Mouse (Mus musculus): Measurements from ENCODE around the gene Fat3. TPM values are rescaled to one million over a fixed set of nuclear protein-coding genes. Genes with fewer than 3 reads are reported as not detected.

Gene Fat3
- polyA plus RNA-seq, 1 experiment from 2014 or later: 0.77 TPM

DNA sequence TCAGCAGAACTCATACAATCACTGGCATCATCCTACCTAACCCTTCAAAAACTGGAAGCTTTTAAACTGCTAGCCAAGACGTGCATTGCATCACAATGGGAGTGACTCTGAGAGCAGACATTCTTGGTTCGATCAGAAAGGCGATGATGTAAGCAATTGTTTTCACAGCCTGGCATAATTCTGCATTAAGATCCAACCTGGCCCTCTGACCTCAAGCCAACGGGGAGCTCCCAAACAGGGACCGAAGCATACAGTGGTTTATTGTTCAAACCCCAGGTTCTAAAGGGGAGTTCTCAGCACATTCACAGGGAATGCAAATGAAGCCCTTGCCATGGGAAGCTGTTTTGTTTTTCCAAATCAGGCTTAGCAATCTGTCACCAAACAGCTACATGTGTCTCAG lies 63.3 kb downstream of the Fat3 start:
- Histone ChIP-seq H3K36me3 (no peaks in the 10 kb centered on the region), H3K9me3 (replicated peaks) (no peaks in the 10 kb centered on the region), H3K9ac (no peak overlapping the region), H3K4me3 (no peak overlapping the region), H3K4me1 (replicated peaks) (peaks cover 26% of the 10 kb centered on the region), H3K27ac (no peak overlapping the region), H3K27me3 (no peaks in the 10 kb centered on the region), H3K4me2 (no peak overlapping the region)
- no peak for ATAC-seq (replicated peaks; ENCODE audit: insufficient number of reproducible peaks, insufficient read depth, low FRiP score, low read depth)
- WGBS: 58% methylated on average over 5 of the region's 5 CpGs

GRCm38 (mm10) chr9:16428589-16428988 lies 72.5 kb downstream of the Fat3 start:
- ATAC-seq (replicated peaks; ENCODE audit: insufficient number of reproducible peaks, insufficient read depth, low FRiP score, low read depth): no peak
- Histone ChIP-seq H3K4me2 (no peak overlapping the region), H3K4me3 (no peak overlapping the region), H3K9ac (no peak overlapping the region), H3K9me3 (replicated peaks) (no peaks in the 10 kb centered on the region), H3K27me3 (no peaks in the 10 kb centered on the region), H3K36me3 (no peaks in the 10 kb centered on the region), H3K4me1 (replicated peaks) (no peaks in the 10 kb centered on the region), H3K27ac (no peak overlapping the region)
- WGBS: 71% methylated on average over 5 of the region's 5 CpGs

GRCm38 (mm10) chr9:16422707-16423106 lies 78.4 kb downstream of the Fat3 start:
- Histone ChIP-seq H3K36me3 (no peaks in the 10 kb centered on the region), H3K9ac (no peak overlapping the region), H3K27me3 (no peaks in the 10 kb centered on the region), H3K4me2 (no peak overlapping the region), H3K27ac (no peak overlapping the region), H3K9me3 (replicated peaks) (no peaks in the 10 kb centered on the region), H3K4me1 (replicated peaks) (no peaks in the 10 kb centered on the region), H3K4me3 (no peak overlapping the region)
- no peak for ATAC-seq (replicated peaks; ENCODE audit: insufficient number of reproducible peaks, insufficient read depth, low FRiP score, low read depth)
- WGBS: 63% methylated on average over 2 of the region's 2 CpGs

DNA sequence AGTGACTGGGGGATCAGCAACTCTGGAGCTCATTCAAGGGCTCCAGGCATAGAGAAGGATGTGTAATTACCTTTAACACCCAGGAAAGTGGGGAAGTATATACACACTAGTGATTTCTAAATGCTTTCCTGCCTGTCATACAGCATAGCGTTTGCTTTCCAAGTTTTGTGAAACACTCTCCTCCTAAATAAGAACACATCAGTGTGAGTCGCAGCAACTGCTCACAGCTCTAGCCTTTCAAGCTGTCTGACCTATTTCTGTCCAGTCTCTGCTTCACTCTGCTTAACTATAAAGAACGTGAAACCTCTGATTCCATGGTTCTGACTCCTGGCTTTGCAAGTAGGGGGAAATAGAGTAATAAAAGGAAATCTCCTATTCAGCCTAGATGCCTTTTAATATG lies 98.3 kb downstream of the Fat3 start:
- H3K27me3 ChIP-seq: no peaks in the 10 kb centered on the region
- ATAC-seq (replicated peaks; ENCODE audit: insufficient number of reproducible peaks, insufficient read depth, low FRiP score, low read depth): no peak
- H3K4me1 ChIP-seq (replicated peaks): no peaks in the 10 kb centered on the region; the same call in 1 of the 2 replicates
- no peaks in the 10 kb centered on the region for H3K36me3 ChIP-seq
- H3K4me2 ChIP-seq: no peak overlapping the region
- no peak overlapping the region for H3K9ac ChIP-seq
- WGBS: 70% methylated on average over 3 of the region's 3 CpGs
- no peak overlapping the region for H3K4me3 ChIP-seq
- H3K27ac ChIP-seq: no peak overlapping the region
- H3K9me3 ChIP-seq (replicated peaks): no peaks in the 10 kb centered on the region

DNA sequence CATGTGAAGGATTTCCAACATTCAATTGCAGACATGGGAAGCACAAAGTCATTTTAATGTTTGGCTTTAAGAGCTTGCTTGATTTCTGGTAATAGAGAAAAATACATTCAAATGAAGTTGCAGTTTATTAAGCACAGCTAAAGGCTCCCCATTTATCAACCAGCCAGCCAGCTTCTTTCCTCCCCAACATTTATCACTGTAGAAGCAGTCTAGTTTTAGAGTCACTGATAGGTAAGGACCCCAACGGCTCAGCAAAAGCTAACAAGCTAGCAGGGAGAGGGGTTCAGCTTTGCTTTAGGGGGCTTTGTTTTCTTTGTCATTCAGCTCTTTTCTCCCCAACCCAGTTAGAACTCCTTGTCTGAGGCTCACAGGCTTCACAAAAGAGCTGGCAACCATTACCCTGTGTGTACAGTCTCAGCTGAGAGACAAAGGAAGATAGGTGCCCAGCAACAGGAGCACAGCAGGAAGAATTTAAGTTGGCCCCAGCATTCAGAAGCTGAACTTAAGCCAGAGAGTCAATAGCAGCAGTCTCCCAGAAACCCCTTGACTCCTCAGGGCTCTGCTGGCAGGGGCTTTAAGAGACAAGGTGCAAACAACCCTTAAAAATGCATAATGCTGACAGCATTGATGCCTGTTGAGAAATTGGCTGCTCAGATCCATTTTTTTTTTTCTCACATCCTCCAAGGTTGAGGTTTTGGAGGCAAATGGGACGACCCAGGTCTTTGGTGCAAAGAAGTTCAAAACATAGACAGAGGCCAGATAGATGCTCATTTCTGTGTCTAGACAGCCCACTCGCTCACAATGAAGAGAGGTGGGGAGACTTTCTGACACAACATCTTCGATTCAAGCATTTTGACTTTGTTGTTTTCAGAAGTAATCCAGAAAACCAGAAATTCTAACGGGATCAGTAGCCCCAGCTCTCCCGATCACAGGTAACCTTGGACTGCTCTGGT lies 102.1 kb downstream of the Fat3 start:
- no peak overlapping the region for H3K4me3 ChIP-seq
- H3K27ac ChIP-seq: no peak overlapping the region
- no peaks in the 10 kb centered on the region for H3K36me3 ChIP-seq
- no peaks in the 10 kb centered on the region for H3K27me3 ChIP-seq
- no peaks in the 10 kb centered on the region for H3K9me3 ChIP-seq (replicated peaks)
- ATAC-seq (replicated peaks; ENCODE audit: insufficient number of reproducible peaks, insufficient read depth, low FRiP score, low read depth): no peak
- H3K4me2 ChIP-seq: no peak overlapping the region
- no peak overlapping the region for H3K9ac ChIP-seq
- no peaks in the 10 kb centered on the region; the same call in 1 of the 2 replicates for H3K4me1 ChIP-seq (replicated peaks)
- WGBS: 70% methylated on average over 6 of the region's 6 CpGs

GRCm38 (mm10) chr9:16389141-16389540 lies 111.9 kb downstream of the Fat3 start:
- no peak for ATAC-seq (replicated peaks; ENCODE audit: insufficient number of reproducible peaks, insufficient read depth, low FRiP score, low read depth)
- 57% methylated on average over 4 of the region's 4 CpGs for WGBS
- Histone ChIP-seq H3K36me3 (no peaks in the 10 kb centered on the region), H3K27ac (no peak overlapping the region), H3K4me2 (no peak overlapping the region), H3K4me1 (replicated peaks) (no peaks in the 10 kb centered on the region), H3K27me3 (no peaks in the 10 kb centered on the region), H3K4me3 (no peak overlapping the region), H3K9me3 (replicated peaks) (no peaks in the 10 kb centered on the region), H3K9ac (no peak overlapping the region)

GRCm38 (mm10) chr9:16387527-16387926 lies 113.6 kb downstream of the Fat3 start:
- no peaks in the 10 kb centered on the region for H3K27me3 ChIP-seq
- no peak overlapping the region for H3K4me2 ChIP-seq
- no peaks in the 10 kb centered on the region for H3K36me3 ChIP-seq
- H3K9ac ChIP-seq: no peak overlapping the region
- no peak overlapping the region for H3K27ac ChIP-seq
- no peak for ATAC-seq (replicated peaks; ENCODE audit: insufficient number of reproducible peaks, insufficient read depth, low FRiP score, low read depth)
- no peaks in the 10 kb centered on the region for H3K4me1 ChIP-seq (replicated peaks)
- H3K9me3 ChIP-seq (replicated peaks): no peaks in the 10 kb centered on the region
- no peak overlapping the region for H3K4me3 ChIP-seq

DNA sequence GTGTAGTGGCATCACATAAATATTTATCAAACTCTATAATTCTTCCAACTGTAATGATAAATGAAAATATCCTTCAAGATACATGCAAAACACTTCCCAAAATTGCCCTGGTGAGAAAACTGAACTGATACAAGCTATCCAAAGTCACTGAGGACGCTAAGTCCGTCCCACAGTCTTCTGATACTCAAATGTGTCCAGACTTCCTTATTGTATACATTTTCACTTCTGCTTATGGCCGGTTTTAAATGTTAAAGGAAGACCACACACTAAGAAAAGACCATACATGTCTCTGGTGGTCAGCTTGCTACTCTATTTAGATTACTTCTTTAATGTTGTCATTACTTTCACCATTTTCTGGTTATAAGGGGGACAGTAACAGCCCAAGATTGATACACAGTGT lies 137.4 kb downstream of the Fat3 start:
- Histone ChIP-seq H3K27ac (no peak overlapping the region), H3K9me3 (replicated peaks) (no peaks in the 10 kb centered on the region), H3K4me3 (no peak overlapping the region), H3K4me2 (no peak overlapping the region), H3K36me3 (no peaks in the 10 kb centered on the region), H3K9ac (no peak overlapping the region), H3K4me1 (replicated peaks) (no peaks in the 10 kb centered on the region), H3K27me3 (no peaks in the 10 kb centered on the region)
- no peak for ATAC-seq (replicated peaks; ENCODE audit: insufficient number of reproducible peaks, insufficient read depth, low FRiP score, low read depth)
- WGBS: 68% methylated on average over 3 of the region's 3 CpGs

- H3K4me3 ChIP-seq: no peak overlapping the region
- WGBS: 26% methylated on average over 5 of the region's 5 CpGs
Measured at GRCm38 (mm10) chr9:16361811-16362210, 139.3 kb downstream of the Fat3 start.

DNA sequence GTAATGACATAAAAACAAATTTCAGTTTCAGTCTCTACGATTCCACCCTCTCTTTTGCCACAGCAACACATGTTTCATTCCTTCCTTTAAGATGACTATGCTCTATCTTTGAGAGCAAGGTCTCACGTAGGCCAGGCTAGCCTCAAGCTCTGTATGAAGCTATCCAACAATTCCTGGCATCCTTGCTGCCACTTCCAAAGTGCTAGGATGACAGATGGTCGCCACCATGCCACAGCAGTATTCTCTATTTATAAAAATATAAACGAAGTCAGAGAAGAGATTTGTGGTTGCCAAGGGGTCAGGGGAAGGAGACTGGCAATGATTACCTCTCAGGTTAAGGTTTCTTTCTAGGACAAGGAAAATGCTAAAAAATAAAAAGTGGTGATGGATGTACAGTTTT lies 144.4 kb downstream of the Fat3 start:
- Histone ChIP-seq H3K9ac (no peak overlapping the region), H3K4me2 (no peak overlapping the region), H3K27me3 (no peaks in the 10 kb centered on the region), H3K27ac (no peak overlapping the region), H3K36me3 (no peaks in the 10 kb centered on the region), H3K4me1 (replicated peaks) (no peaks in the 10 kb centered on the region), H3K9me3 (replicated peaks) (no peaks in the 10 kb centered on the region), H3K4me3 (no peak overlapping the region)
- WGBS: 72% methylated on average over 4 of the region's 4 CpGs
- no peak for ATAC-seq (replicated peaks; ENCODE audit: insufficient number of reproducible peaks, insufficient read depth, low FRiP score, low read depth)

More at GRCm38 (mm10) chr9:16361811-16362210, 139.3 kb downstream of the Fat3 start:
- H3K9me3 ChIP-seq (replicated peaks): no peaks in the 10 kb centered on the region
- H3K9ac ChIP-seq: no peak overlapping the region
- H3K4me1 ChIP-seq (replicated peaks): no peaks in the 10 kb centered on the region
- no peaks in the 10 kb centered on the region for H3K36me3 ChIP-seq
- H3K27ac ChIP-seq: no peak overlapping the region
- H3K27me3 ChIP-seq: no peaks in the 10 kb centered on the region
- no peak for ATAC-seq (replicated peaks; ENCODE audit: insufficient number of reproducible peaks, insufficient read depth, low FRiP score, low read depth)
- H3K4me2 ChIP-seq: no peak overlapping the region

DNA sequence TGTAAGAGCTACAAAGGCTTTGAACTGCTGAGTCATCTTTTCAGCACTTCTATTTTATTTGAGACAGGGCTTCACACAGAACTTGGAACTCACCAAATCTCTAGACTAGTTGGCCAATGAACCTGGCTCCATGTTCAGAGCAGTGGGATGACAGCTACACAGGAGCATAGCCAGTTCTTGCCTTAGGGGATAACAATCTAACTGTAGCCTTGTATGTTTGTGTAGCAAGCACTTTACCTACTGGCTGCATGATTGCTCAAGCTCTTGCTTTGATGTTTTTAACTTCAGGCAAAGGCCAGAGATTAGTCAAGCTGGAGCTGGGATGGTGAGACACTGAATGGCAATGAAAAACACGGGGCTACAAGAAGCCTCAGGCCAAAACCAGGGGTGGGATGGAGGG lies 146.2 kb downstream of the Fat3 start:
- no peak overlapping the region for H3K27ac ChIP-seq
- no peaks in the 10 kb centered on the region for H3K4me1 ChIP-seq (replicated peaks)
- no peak for ATAC-seq (replicated peaks; ENCODE audit: insufficient number of reproducible peaks, insufficient read depth, low FRiP score, low read depth)
- no peaks in the 10 kb centered on the region for H3K36me3 ChIP-seq
- no peaks in the 10 kb centered on the region for H3K27me3 ChIP-seq
- 36% methylated on average over 1 of the region's 1 CpGs for WGBS
- no peak overlapping the region for H3K4me2 ChIP-seq
- H3K4me3 ChIP-seq: no peak overlapping the region
- H3K9ac ChIP-seq: no peak overlapping the region
- H3K9me3 ChIP-seq (replicated peaks): no peaks in the 10 kb centered on the region

Data from heart, embryonic 15.5 days (tissue).